Mouse (Mus musculus): ENCODE results near the gene Gipc3.

- TF ChIP-seq CTCF (IDR thresholded peaks at IDR 0.05; ENCODE audit: extremely low read depth, insufficient read depth, insufficient read length, insufficient replicate concordance) (no peak), POLR2A (IDR thresholded peaks at IDR 0.05; ENCODE audit: low read depth, low read length) (no peak)
Observed at GRCm38 (mm10) chr10:81298369-81299100, 44.5 kb downstream of the Gipc3 start.
